Mouse (Mus musculus) fibroblast of lung, adult 2 months (primary cell): ENCODE measurements around the gene Slc31a2.
"Not testable (repeated sequence)": the region's sequence is repeated elsewhere in the genome, so short reads cannot be mapped to it uniquely, and the experiment has no call there.

Source experiments
- DNase-seq: peaks from one replicate; pipeline ENCODE4 v3.0.0-alpha.2; 2011; ENCODE audit warnings: low read depth

Gene Slc31a2

GRCm38 (mm10) chr4:62262276-62262675 is at the start of gene Slc31a2:
Gene Slc31a2 (plus strand): TSS chr4:62262562.
- no peak for DNase-seq

DNA sequence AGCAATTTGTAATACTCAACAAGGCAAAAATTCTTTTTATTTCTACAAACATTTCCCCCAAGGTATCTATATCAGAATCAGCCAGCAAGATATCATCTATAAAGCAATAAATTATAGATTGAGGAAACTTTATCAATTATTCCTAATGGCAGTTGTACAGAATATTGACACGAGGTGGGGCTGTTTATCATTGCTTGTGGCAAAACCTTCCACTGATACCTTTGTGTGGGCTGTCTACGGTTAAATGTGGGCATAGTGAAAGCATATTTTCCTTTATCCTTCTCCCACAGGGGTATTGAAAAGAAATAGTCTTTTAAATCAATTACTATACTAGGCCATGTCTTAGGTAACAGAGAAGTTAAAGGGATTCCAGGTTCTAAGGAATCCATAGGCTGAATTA is 48.9 kb upstream of the Slc31a2 start:
- no peak for DNase-seq

GRCm38 (mm10) chr4:62228391-62228790 is 34.0 kb upstream of the Slc31a2 start:
- no peak for DNase-seq

- DNase-seq: no peak
Observed at GRCm38 (mm10) chr4:62229448-62229847, 32.9 kb upstream of the Slc31a2 start.

DNA sequence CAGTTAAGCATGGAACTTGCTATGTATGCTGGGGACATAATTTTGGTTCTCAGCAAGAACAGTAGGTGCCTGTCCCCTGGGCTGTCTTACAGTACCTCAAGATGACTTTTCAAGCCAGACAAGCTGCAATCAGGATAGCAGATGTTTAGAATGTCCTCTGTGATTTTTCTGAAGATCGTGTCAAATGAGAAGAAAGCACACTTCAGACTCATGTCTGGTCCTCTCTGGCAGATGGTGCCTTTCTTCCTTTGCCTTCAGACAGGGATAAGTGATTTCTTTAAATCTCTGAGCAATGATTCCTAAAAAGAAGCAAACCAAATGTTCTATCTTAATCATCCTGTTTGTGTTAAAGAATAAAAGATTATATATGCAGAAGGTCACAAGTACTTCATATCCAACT is 32.2 kb upstream of the Slc31a2 start:
- DNase-seq: no peak

DNA sequence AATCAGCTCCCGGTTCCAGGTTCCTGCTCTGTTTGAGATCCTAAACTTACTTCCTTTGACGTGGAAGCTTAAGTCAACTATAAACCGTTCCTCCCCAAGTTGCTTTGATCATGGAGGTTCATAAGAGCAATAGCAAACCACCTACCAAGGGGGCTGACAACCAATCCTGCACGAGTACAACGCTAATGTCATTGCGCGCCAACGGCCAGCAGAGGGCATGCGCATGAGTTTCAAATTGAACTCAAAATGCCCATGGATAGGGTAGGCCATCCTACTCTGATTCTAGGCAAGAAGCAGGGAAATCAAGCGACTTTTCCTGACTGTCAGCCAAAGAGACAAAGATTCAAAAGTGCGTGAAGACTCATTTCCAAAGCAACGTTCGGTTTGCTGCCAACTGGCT is 31.6 kb upstream of the Slc31a2 start, which contains the start of gene Zfp37:
TSS of gene Zfp37 (minus strand) at position 279 of the 400 bp plus-strand sequence.
- no peak for DNase-seq

- no peak for DNase-seq
Observed at GRCm38 (mm10) chr4:62240586-62240985, 21.8 kb upstream of the Slc31a2 start.

DNA sequence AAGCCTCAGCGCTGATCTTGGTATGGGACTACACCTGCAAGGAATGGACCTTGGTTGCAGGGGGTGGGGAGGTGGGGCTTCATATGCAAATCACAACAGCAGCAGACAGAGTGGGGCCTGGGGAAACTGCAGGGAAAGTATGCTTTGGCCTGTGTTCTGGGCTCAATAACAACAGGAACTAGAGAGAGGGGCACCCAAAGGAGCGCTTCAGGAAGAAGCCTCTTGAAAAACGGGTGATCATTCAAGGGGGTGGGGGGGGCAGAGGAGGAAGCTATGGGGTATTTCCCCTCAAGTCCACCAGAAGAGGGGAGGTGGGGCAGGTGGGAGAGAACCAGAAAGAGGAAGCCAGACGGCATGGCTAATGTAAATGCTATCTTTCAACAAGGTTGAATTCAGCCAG is 14.0 kb upstream of the Slc31a2 start:
- no peak for DNase-seq

- no peak for DNase-seq
Observed at GRCm38 (mm10) chr4:62250896-62251544, 11.3 kb upstream of the Slc31a2 start.

DNA sequence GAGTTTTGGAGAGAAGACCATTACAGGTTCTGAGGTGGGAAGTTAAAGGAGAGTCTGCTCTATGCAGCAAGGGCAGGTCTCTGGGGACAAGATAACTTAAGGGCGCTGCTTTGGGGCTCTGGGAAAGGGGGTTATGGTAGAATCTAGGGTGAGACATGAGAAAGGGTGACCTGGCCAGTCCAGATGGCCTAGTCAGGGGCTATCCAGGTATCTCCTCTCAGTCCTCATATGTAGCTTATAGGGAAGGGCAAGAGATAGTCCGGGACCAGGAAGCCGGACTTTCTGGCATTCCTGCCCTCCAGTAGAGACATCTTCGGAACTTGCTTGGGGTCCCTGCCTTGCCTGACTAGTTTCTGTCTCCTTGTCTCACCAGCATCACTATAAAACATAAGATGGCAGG is 10.6 kb upstream of the Slc31a2 start:
- DNase-seq: no peak

- no peak for DNase-seq
Observed at GRCm38 (mm10) chr4:62254551-62254950, 7.8 kb upstream of the Slc31a2 start.

DNA sequence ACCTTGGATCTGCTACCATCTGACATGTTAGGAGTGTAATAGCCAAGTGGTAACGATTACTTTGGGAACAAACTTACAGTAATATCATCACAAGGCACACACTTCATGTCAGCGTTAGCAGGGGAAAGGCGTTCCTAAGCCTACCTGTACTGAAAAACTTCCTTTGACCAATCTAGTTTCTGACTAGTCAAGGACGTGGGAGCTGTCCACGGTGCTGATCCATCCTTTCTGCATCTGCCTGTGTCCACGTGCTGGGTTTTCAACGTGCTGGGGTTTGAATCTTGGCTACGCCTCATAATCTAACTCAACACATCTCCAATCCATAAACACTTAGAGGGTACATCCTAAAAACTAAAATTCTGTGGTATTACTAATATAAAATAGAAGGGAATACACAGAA is 5.4 kb upstream of the Slc31a2 start:
- no peak for DNase-seq

- no peak for DNase-seq
Observed at GRCm38 (mm10) chr4:62263133-62263844, 927 bp downstream of the Slc31a2 start.

- no peak for DNase-seq
Observed at GRCm38 (mm10) chr4:62265154-62265836, 2.9 kb downstream of the Slc31a2 start.

DNA sequence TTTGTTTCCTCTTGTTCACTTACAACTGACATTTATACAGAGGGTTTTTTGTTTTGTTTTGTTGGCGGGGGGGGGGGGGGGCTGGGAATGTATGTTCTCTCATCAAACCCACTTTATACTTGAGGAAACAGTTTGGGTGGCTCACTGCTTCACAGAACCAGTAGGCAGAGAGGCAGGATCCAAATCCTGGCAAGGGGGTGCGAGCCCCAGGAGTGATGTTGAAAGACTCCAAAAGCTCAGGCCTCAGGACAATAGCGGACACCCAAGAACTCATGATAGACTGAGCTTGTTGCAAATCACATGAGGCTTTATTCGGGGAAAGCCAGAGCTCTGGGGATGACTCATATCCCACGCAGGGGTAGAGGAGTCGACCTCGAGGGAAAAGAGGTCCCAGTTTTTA is 3.7 kb downstream of the Slc31a2 start:
- DNase-seq: not testable (repeated sequence)

GRCm38 (mm10) chr4:62267101-62267500 is 4.7 kb downstream of the Slc31a2 start:
- no peak for DNase-seq

DNA sequence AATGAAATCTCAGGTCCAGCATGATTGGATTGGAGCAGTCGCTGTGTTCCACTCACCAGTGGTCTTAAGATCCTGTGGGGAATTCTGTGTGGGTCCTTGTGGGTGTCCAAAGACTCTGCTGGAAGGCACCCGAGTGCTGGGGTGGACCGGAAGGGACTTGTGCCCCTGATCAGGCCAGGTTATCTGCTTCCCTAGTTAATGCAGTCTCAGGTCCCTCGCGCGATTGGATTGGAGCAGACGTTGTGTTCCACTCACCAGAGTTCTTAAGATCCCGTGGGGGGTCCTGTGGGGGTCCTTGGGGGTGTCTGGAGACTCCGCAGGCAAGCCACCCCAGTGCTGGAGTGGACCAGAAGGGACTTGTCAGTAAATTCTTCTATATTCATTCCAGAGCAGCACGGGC is 10.3 kb downstream of the Slc31a2 start:
- DNase-seq: no peak

GRCm38 (mm10) chr4:62273916-62274315 is 11.6 kb downstream of the Slc31a2 start:
- DNase-seq: no peak

DNA sequence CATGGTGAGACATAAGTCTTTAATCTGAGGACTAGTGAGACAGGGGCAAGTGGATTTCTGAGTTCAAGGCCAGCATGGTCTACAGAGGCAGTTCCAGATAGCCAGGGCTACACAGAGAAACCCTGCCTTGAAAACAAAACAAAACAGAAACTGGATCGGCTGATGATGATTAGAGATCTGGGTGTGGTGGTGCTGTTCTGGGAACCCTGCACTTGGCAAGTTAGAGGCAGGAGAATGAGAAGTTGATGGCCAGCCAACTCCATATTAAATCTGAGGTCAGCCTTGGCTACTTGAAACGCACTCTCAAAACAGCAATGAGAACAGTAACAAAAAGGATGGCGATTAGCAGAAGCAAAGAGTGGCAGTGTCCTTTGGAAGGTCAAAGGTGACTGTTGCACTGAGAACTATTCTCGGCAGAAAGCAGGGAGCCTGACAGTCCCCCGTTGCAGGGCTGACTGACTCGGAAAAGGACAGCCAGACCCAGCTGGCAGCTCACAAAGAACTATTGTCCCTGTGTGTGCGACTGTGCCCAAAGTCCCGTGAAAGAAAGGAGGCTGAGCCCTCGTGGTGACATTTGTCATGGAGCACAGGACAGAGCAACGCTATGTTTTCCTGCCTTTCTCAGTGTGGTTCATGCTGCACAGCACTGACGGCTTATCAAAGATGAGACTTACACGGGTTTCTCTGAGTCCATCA is 12.6 kb downstream of the Slc31a2 start:
- DNase-seq: peak; percentile 48

DNA sequence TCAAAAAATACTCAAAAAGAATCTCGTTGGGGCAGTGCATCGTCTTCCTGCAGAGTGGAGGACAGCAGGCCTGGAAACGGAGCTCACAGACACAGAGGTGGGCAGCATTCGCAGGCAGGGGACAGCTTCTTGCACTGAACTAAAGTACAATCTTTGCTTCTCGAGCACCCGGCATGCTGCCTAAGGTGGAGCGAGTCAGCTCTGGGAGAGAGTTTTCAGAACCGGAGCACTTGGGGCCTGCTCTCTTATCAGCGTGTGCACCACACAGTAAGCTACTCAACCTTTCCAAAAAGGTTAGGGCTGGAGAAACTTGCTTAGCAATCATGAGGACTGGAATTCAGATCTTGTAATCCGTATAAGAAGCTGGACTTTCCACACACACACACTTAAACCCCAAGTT is 14.3 kb downstream of the Slc31a2 start:
- DNase-seq: no peak

GRCm38 (mm10) chr4:62277222-62277621 is 14.9 kb downstream of the Slc31a2 start:
- DNase-seq: no peak

GRCm38 (mm10) chr4:62278081-62278480 is 15.7 kb downstream of the Slc31a2 start:
- DNase-seq: no peak

DNA sequence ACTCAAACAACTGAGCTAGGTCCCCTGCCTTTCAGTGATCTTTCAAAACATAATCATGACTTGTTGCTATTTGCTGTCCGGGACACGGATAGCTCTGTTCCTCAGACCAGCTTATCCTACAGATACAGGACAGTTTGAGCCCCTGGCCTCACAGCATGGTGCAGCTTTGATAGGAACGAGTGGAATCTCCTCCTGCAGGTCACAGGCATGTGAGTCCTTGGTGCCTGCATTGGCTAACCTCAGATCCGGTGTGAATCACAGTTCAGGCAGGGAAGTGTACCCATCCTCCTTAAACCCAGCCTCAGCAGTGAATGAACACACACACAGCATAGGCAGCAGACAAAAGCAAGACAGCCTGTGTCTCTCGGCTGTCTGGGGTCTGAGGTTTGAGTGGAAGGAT is 19.0 kb downstream of the Slc31a2 start:
- no peak for DNase-seq
